Mouse (Mus musculus) liver, embryonic 14.5 days (tissue): ENCODE measurements around the gene Hoxb5.

Experiments used
- CTCF ChIP-seq: IDR thresholded peaks from 2 replicates; pipeline ENCODE4 v1.5.1; 2016; ENCODE audit warnings: antibody characterized with exemption, low read depth, control low read depth
- EP300 ChIP-seq: IDR thresholded peaks from 2 replicates; pipeline ENCODE4 v1.6.1; 2016; ENCODE audit warnings: antibody characterized with exemption, low read depth

DNA sequence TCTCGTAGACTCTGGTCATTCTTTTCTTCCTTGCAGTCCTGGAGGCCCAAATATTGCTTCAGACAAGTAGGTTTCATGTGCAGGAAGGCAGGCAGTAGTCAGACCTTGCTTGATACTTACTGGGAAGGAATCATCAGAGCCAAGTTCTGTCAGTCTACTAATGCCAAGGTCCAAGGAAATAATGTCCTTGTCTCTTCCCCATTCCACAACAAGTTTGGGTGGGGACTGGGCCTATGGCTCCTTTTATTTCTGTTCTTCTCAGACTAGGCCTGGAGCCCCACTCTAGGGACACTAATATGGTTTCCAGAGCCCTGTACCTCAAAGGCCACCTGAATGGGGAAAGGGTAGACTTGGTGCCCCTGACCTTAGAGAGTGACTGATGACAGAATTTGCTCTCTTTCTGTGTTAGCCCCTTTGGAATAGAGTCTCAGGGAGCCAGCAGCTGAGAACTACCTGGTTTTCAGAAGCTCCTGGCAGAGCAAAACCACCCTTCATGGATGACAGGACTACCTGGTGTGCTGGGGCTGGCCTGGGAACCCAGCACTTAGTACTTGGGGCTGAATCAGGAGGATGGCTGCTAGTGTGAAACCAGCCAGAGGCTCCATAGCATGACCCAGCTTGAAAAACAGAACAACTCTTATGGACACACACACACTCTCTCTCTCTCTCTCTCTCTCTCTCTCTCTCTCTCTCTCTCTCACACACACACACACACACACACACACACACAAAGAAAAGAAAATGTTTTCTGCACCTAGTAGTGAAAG lies 14.5 kb upstream of the Hoxb5 start:
- no peak for TF ChIP-seq EP300
- no peak for TF ChIP-seq CTCF
